Mouse (Mus musculus): Measurements from ENCODE around the gene Gorasp2.

Gene Gorasp2

DNA sequence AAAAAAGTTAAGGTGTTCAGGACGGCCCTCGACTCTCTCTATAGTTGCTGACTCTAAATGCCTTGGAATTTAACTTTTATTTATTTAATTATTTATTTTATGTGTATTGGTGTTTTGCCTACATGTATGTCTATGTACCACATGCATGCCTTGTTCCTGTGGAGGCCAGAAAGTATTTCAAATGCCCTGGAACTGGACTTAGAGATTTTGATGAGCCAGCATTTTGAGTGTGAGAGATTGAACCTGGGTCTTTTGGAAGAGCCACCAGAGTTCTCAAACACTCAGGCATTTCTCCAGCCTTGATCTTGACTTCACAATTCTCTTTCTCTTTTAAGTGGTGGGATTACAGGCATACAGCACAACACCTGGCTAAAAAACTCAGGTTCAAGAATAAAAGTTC lies 90.3 kb downstream of the Gorasp2 start:
- no peak for DNase-seq

DNA sequence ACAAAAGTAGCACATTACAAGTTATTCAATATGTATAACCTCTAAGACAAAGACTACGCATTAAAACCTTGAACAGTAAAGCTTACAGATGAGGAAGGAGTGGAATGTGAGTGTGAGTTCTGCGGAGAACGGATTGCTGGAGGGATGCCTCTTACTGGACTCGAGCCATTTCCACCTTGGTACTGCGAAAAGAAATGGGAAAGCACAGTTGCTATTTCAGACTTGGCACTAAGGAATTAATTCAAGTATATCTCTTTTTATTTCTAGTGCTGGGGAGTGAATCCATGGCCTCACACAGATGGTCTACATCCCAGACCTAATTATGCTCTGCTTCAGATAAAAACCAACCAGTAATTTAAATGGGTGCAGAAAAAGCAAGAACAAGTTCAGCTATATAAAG lies 90.8 kb downstream of the Gorasp2 start:
- no peak for DNase-seq
